In genomic region chr14:68945906-68946305, GRCm38 (mm10) we compare ENCODE assay signal across 26 mouse cellular contexts.
DNase-seq lines count a peak whose midpoint lies in the region; ATAC-seq and TF ChIP-seq lines count a peak whose summit lies in the region.
"Had no signal": no experiment of that assay in that cellular context is flagged by ENCODE, and none has a peak within 500 bp of the region (broad histone marks: within the 10 kb centered on the region; RNA-seq: fewer than 3 reads in every experiment).

No protein-coding gene starts in this region.

- peak; percentile 43 for DNase-seq in right cerebral cortex, adult 18-20 months
- DNase-seq in right cerebral cortex, postnatal 25 days, result no peak
- peak; percentile 22 for DNase-seq in Muller cell, postnatal 12 days (ENCODE audit: inconsistent ontology term)
- DNase-seq in limb, embryonic 10.5 days (ENCODE audit: low spot score), result no peak
- DNase-seq in telencephalon, adult 2 months (ENCODE audit: low read depth, low spot score), result peak; percentile 66
- DNase-seq in lung, postnatal 0 days (ENCODE audit: low spot score), result no peak
- DNase-seq: adrenal gland, postnatal 25 days; cerebellum, adult 18-20 months; cerebellum, postnatal 10 days; gastrocnemius, postnatal 14 days; kidney, adult 2 months; kidney, postnatal 14 days; layer of hippocampus, adult 9-11 months; left cerebral cortex, postnatal 4 days; lung, embryonic 14.5 days; lung, postnatal 4 days; retina, postnatal 1 day; thymus, postnatal 4 days had no signal

- peak overlapping the region; percentile 37; the same call in 1 of the 2 replicates for H3K27ac ChIP-seq in limb, embryonic 10.5 days
- no peak overlapping the region for H3K27ac ChIP-seq in forebrain, embryonic 15.5 days (replicated peaks)
- H3K27ac ChIP-seq in lung, postnatal 0 days (ENCODE audit: low read length), result no peak overlapping the region
- H3K27ac ChIP-seq: heart, embryonic 15.5 days; liver, embryonic 15.5 days; midbrain, embryonic 12.5 days had no signal

- no peak overlapping the region for H3K4me3 ChIP-seq in limb, embryonic 10.5 days
- H3K4me3 ChIP-seq in forebrain, embryonic 15.5 days, result no peak overlapping the region
- H3K4me3 ChIP-seq in lung, postnatal 0 days (ENCODE audit: low read depth, low read length), result no peak overlapping the region
- H3K4me3 ChIP-seq: heart, embryonic 15.5 days; liver, embryonic 15.5 days; megakaryocyte, embryonic 14.5 days; midbrain, embryonic 12.5 days had no signal

- no peak for TF ChIP-seq EP300 in lung, postnatal 0 days (IDR thresholded peaks at IDR 0.05)

- 0 out of 2 replicates have a peak, but pooled peaks cover 8% of the 10 kb centered on the region for H3K27me3 ChIP-seq in limb, embryonic 10.5 days (ENCODE audit: low read depth, poor library complexity, severe bottlenecking)
- no peaks in the 10 kb centered on the region for H3K27me3 ChIP-seq in forebrain, embryonic 15.5 days
- no peaks in the 10 kb centered on the region for H3K27me3 ChIP-seq in lung, postnatal 0 days (replicated peaks; ENCODE audit: insufficient read depth, low read length)
- H3K27me3 ChIP-seq: heart, embryonic 15.5 days; liver, embryonic 15.5 days; megakaryocyte, embryonic 14.5 days; midbrain, embryonic 12.5 days had no signal

- WGBS in limb, embryonic 10.5 days, result 95% methylated on average over 3 of the region's 3 CpGs
- WGBS in forebrain, embryonic 15.5 days, result 92% methylated on average over 3 of the region's 3 CpGs
- 76% methylated on average over 3 of the region's 3 CpGs for WGBS in lung, postnatal 0 days

- no peak overlapping the region for H3K9ac ChIP-seq in forebrain, embryonic 15.5 days (replicated peaks)
- no peak overlapping the region for H3K9ac ChIP-seq in lung, postnatal 0 days (replicated peaks; ENCODE audit: low read depth)
- H3K9ac ChIP-seq: heart, embryonic 15.5 days; liver, embryonic 15.5 days; lung, embryonic 14.5 days; midbrain, embryonic 12.5 days had no signal

- no peaks in the 10 kb centered on the region for H3K36me3 ChIP-seq in limb, embryonic 10.5 days
- no peaks in the 10 kb centered on the region for H3K36me3 ChIP-seq in forebrain, embryonic 15.5 days
- H3K36me3 ChIP-seq in lung, postnatal 0 days (ENCODE audit: insufficient read depth, low read length), result no peaks in the 10 kb centered on the region
- H3K36me3 ChIP-seq: G1E; heart, embryonic 15.5 days; liver, embryonic 15.5 days; midbrain, embryonic 12.5 days had no signal

- H3K4me2 ChIP-seq in forebrain, embryonic 15.5 days (replicated peaks), result no peak overlapping the region
- no peak overlapping the region for H3K4me2 ChIP-seq in lung, postnatal 0 days (replicated peaks; ENCODE audit: low read depth, low read length)
- H3K4me2 ChIP-seq: heart, embryonic 15.5 days; liver, embryonic 15.5 days; lung, embryonic 14.5 days; midbrain, embryonic 12.5 days had no signal

- ATAC-seq in forebrain, embryonic 15.5 days (replicated peaks), result no peak
- ATAC-seq in lung, postnatal 0 days, result no peak
- ATAC-seq: forebrain, embryonic 14.5 days; hindbrain, embryonic 16.5 days had no signal

- no peak for TF ChIP-seq CTCF in lung, postnatal 0 days (IDR thresholded peaks at IDR 0.05)

- peaks cover 20% of the 10 kb centered on the region for H3K4me1 ChIP-seq in limb, embryonic 10.5 days
- no peaks in the 10 kb centered on the region for H3K4me1 ChIP-seq in forebrain, embryonic 15.5 days
- no peaks in the 10 kb centered on the region for H3K4me1 ChIP-seq in lung, postnatal 0 days (ENCODE audit: insufficient read depth, low read depth, low read length)
- H3K4me1 ChIP-seq: liver, embryonic 15.5 days had no signal

- H3K9me3 ChIP-seq in limb, embryonic 10.5 days (replicated peaks), result no peaks in the 10 kb centered on the region
- H3K9me3 ChIP-seq in forebrain, embryonic 15.5 days, result no peaks in the 10 kb centered on the region
- no peaks in the 10 kb centered on the region for H3K9me3 ChIP-seq in lung, postnatal 0 days (ENCODE audit: low read length)
- H3K9me3 ChIP-seq: heart, embryonic 15.5 days; liver, embryonic 15.5 days; megakaryocyte, embryonic 14.5 days; midbrain, embryonic 12.5 days had no signal

Comparison
In these comparisons a context has a peak if more than half of its experiments do, and no peak if none do; other contexts are left out.
1. DNase-seq: peak in right cerebral cortex, adult 18-20 months (single experiment), Muller cell, postnatal 12 days (single experiment) and telencephalon, adult 2 months (single experiment); none in right cerebral cortex, postnatal 25 days (single experiment), limb, embryonic 10.5 days (single experiment) and lung, postnatal 0 days (single experiment).